Mouse (Mus musculus) midbrain, embryonic 12.5 days (tissue): ENCODE data around the gene Tbrg4. TPM values are rescaled to one million over a fixed set of nuclear protein-coding genes. Genes with fewer than 3 reads are reported as not detected.

Experiments
- ATAC-seq: fragments of 200-750 bp; cut with Nextera tagmentation; 2 replicates; pipeline ENCODE4 v1.8.0; 2017; ENCODE audit warnings: low read depth, moderate TSS enrichment, moderate library complexity; ENCODE audit not compliant: low FRiP score
- H3K27ac ChIP-seq: fragments of 300-500 bp; sonication (generic); replicated peaks from 2 replicates; pipeline ENCODE4 v1.5.1; 2016; ENCODE audit warnings: mild to moderate bottlenecking
- H3K27me3 ChIP-seq: fragments of 300-500 bp; sonication (generic); 2 replicates; pipeline ENCODE4 v1.6.1; 2016; ENCODE audit warnings: mild to moderate bottlenecking
- H3K36me3 ChIP-seq: fragments of 300-500 bp; sonication (generic); 2 replicates; pipeline ENCODE4 v1.6.1; 2016
- H3K4me1 ChIP-seq: fragments of 300-500 bp; sonication (generic); 2 replicates; pipeline ENCODE4 v1.6.1; 2016
- H3K4me2 ChIP-seq: fragments of 300-500 bp; sonication (generic); replicated peaks from 2 replicates; pipeline ENCODE4 v1.6.1; 2016; ENCODE audit warnings: mild to moderate bottlenecking, moderate library complexity
- H3K4me3 ChIP-seq: fragments of 300-500 bp; sonication (generic); 2 replicates; pipeline ENCODE4 v1.5.1; 2016; ENCODE audit warnings: mild to moderate bottlenecking
- H3K9ac ChIP-seq: fragments of 300-500 bp; sonication (generic); replicated peaks from 2 replicates; pipeline ENCODE4 v1.6.1; 2016; ENCODE audit warnings: mild to moderate bottlenecking, moderate library complexity
- H3K9me3 ChIP-seq: fragments of 300-500 bp; sonication (generic); 2 replicates; pipeline ENCODE4 v1.6.1; 2016; ENCODE audit warnings: mild to moderate bottlenecking
- WGBS: fragments of 180-500 bp; shearing (Covaris S2); methylation state at CpG from one replicate; pipeline ENCODE4 v1.1.7; 2016; 5-methylcytosine and 5-hydroxymethylcytosine counted together
- polyA plus RNA-seq: library from polyadenylated mRNA; unstranded; fragments of >200 nt; fragmentation: Nextera tagmentation; extraction: Ambion mirVana; gene quantifications from 2 replicates; pipeline ENCODE4 v1.2.1, GENCODE M21; 2016

The Tbrg4 gene
- polyA plus RNA-seq, 1 experiment from 2014 or later: 46.1 TPM

GRCm38 (mm10) chr11:6587249-6587940 lies 38.5 kb downstream of the Tbrg4 start:
- H3K4me1 ChIP-seq: no peaks in the 10 kb centered on the region
- no peak overlapping the region for H3K4me3 ChIP-seq
- no peak overlapping the region for H3K27ac ChIP-seq
- H3K9me3 ChIP-seq: no peaks in the 10 kb centered on the region
- 95% methylated on average over 7 of the region's 7 CpGs for WGBS
- peaks cover 64% of the 10 kb centered on the region for H3K36me3 ChIP-seq
- ATAC-seq: no peak
- H3K27me3 ChIP-seq: no peaks in the 10 kb centered on the region
- no peak overlapping the region for H3K4me2 ChIP-seq
- H3K9ac ChIP-seq: no peak overlapping the region

- Histone ChIP-seq H3K4me3 (no peak overlapping the region), H3K9ac (no peak overlapping the region), H3K36me3 (peaks cover 57% of the 10 kb centered on the region), H3K4me1 (no peaks in the 10 kb centered on the region), H3K4me2 (no peak overlapping the region), H3K9me3 (no peaks in the 10 kb centered on the region), H3K27ac (no peak overlapping the region), H3K27me3 (no peaks in the 10 kb centered on the region)
- no peak for ATAC-seq
- 93% methylated on average over 3 of the region's 3 CpGs for WGBS
These were observed 39.2 kb downstream of the Tbrg4 start for GRCm38 (mm10) chr11:6586660-6587059.

- Histone ChIP-seq H3K9ac (no peak overlapping the region), H3K27ac (no peak overlapping the region), H3K36me3 (peaks cover 48% of the 10 kb centered on the region), H3K4me2 (no peak overlapping the region), H3K9me3 (no peaks in the 10 kb centered on the region), H3K27me3 (no peaks in the 10 kb centered on the region), H3K4me1 (no peaks in the 10 kb centered on the region), H3K4me3 (no peak overlapping the region)
- ATAC-seq: no peak
- 90% methylated on average over 8 of the region's 8 CpGs for WGBS
These were observed 40.1 kb downstream of the Tbrg4 start for GRCm38 (mm10) chr11:6585748-6586147.

GRCm38 (mm10) chr11:6581560-6581959 lies 44.3 kb downstream of the Tbrg4 start:
- WGBS: 94% methylated on average over 2 of the region's 2 CpGs
- peaks cover 28% of the 10 kb centered on the region for H3K36me3 ChIP-seq
- H3K4me1 ChIP-seq: peaks cover 4% of the 10 kb centered on the region; the same call in 1 of the 2 replicates
- H3K9me3 ChIP-seq: no peaks in the 10 kb centered on the region
- no peak overlapping the region for H3K9ac ChIP-seq
- H3K4me3 ChIP-seq: no peak overlapping the region
- H3K27ac ChIP-seq: no peak overlapping the region
- no peak for ATAC-seq
- H3K27me3 ChIP-seq: no peaks in the 10 kb centered on the region
- H3K4me2 ChIP-seq: no peak overlapping the region

GRCm38 (mm10) chr11:6580065-6580750 lies 45.7 kb downstream of the Tbrg4 start:
- peaks cover 29% of the 10 kb centered on the region for H3K36me3 ChIP-seq
- ATAC-seq: no peak
- 81% methylated on average over 4 of the region's 4 CpGs for WGBS

GRCm38 (mm10) chr11:6579361-6579760 lies 46.5 kb downstream of the Tbrg4 start:
- 88% methylated on average over 7 of the region's 7 CpGs for whole genome bisulfite sequencing
- peaks cover 22% of the 10 kb centered on the region for H3K36me3 ChIP-seq

More at GRCm38 (mm10) chr11:6580065-6580750, 45.7 kb downstream of the Tbrg4 start:
- H3K4me2 ChIP-seq: no peak overlapping the region
- no peak overlapping the region for H3K4me3 ChIP-seq
- H3K9me3 ChIP-seq: no peaks in the 10 kb centered on the region
- no peak overlapping the region for H3K9ac ChIP-seq
- no peaks in the 10 kb centered on the region for H3K27me3 ChIP-seq
- H3K4me1 ChIP-seq: peaks cover 4% of the 10 kb centered on the region; the same call in 1 of the 2 replicates
- no peak overlapping the region for H3K27ac ChIP-seq

GRCm38 (mm10) chr11:6576151-6576550 lies 49.7 kb downstream of the Tbrg4 start:
- no peak overlapping the region for H3K4me2 ChIP-seq
- H3K36me3 ChIP-seq: peaks cover 38% of the 10 kb centered on the region
- 75% methylated on average over 3 of the region's 3 CpGs for WGBS
- H3K27ac ChIP-seq: no peak overlapping the region
- peaks cover 4% of the 10 kb centered on the region; the same call in 1 of the 2 replicates for H3K4me1 ChIP-seq
- H3K4me3 ChIP-seq: no peak overlapping the region
- H3K9me3 ChIP-seq: no peaks in the 10 kb centered on the region
- H3K27me3 ChIP-seq: no peaks in the 10 kb centered on the region
- no peak overlapping the region for H3K9ac ChIP-seq
- ATAC-seq: no peak

More at GRCm38 (mm10) chr11:6579361-6579760, 46.5 kb downstream of the Tbrg4 start:
- Histone ChIP-seq H3K27me3 (no peaks in the 10 kb centered on the region), H3K27ac (no peak overlapping the region), H3K9me3 (no peaks in the 10 kb centered on the region), H3K4me1 (peaks cover 4% of the 10 kb centered on the region; the same call in 1 of the 2 replicates), H3K9ac (no peak overlapping the region), H3K4me3 (no peak overlapping the region), H3K4me2 (no peak overlapping the region)
- no peak for ATAC-seq

GRCm38 (mm10) chr11:6569410-6569777 lies 56.5 kb downstream of the Tbrg4 start:
- H3K9ac ChIP-seq: no peak overlapping the region
- H3K36me3 ChIP-seq: peaks cover 28% of the 10 kb centered on the region
- no peaks in the 10 kb centered on the region for H3K27me3 ChIP-seq
- 0 out of 2 replicates have a peak, but pooled peaks have one; percentile 49 for ATAC-seq
- H3K27ac ChIP-seq: peak overlapping the region; percentile 56; the same call in 1 of the 2 replicates
- H3K4me2 ChIP-seq: no peak overlapping the region
- WGBS: 45% methylated on average over 3 of the region's 3 CpGs
- H3K4me3 ChIP-seq: no peak overlapping the region
- H3K9me3 ChIP-seq: no peaks in the 10 kb centered on the region
- H3K4me1 ChIP-seq: peaks cover 13% of the 10 kb centered on the region

GRCm38 (mm10) chr11:6568584-6569409 lies 57.1 kb downstream of the Tbrg4 start:
- H3K9ac ChIP-seq: no peak overlapping the region

GRCm38 (mm10) chr11:6567951-6568350 lies 57.9 kb downstream of the Tbrg4 start:
- Histone ChIP-seq H3K9ac (no peak overlapping the region), H3K4me1 (peaks cover 13% of the 10 kb centered on the region), H3K27me3 (no peaks in the 10 kb centered on the region), H3K4me3 (no peak overlapping the region), H3K36me3 (peaks cover 17% of the 10 kb centered on the region), H3K4me2 (no peak overlapping the region), H3K9me3 (no peaks in the 10 kb centered on the region), H3K27ac (0 out of 2 replicates have a peak overlapping the region, but pooled peaks have one; percentile 56)
- ATAC-seq: no peak
- WGBS: 87% methylated on average over 8 of the region's 8 CpGs

More at GRCm38 (mm10) chr11:6568584-6569409, 57.1 kb downstream of the Tbrg4 start:
- H3K36me3 ChIP-seq: peaks cover 25% of the 10 kb centered on the region
- H3K4me2 ChIP-seq: no peak overlapping the region
- H3K27me3 ChIP-seq: no peaks in the 10 kb centered on the region
- 66% methylated on average over 11 of the region's 11 CpGs for WGBS
- 0 out of 2 replicates have a peak, but pooled peaks have one; percentile 52 for ATAC-seq
- no peak overlapping the region for H3K4me3 ChIP-seq
- peaks cover 13% of the 10 kb centered on the region for H3K4me1 ChIP-seq
- peak overlapping the region; percentile 56 for H3K27ac ChIP-seq
- H3K9me3 ChIP-seq: no peaks in the 10 kb centered on the region

- H3K27me3 ChIP-seq: no peaks in the 10 kb centered on the region
- H3K4me3 ChIP-seq: no peak overlapping the region
- H3K27ac ChIP-seq: no peak overlapping the region
- no peaks in the 10 kb centered on the region for H3K9me3 ChIP-seq
- H3K4me2 ChIP-seq: no peak overlapping the region
- no peak for ATAC-seq
- H3K4me1 ChIP-seq: peaks cover 13% of the 10 kb centered on the region
- no peak overlapping the region for H3K9ac ChIP-seq
- 87% methylated on average over 4 of the region's 4 CpGs for WGBS
- peaks cover 8% of the 10 kb centered on the region for H3K36me3 ChIP-seq
These were observed 59.4 kb downstream of the Tbrg4 start for GRCm38 (mm10) chr11:6566496-6566895.
